Mouse (Mus musculus): ENCODE data around the gene Sfpq.

Gene Sfpq

DNA sequence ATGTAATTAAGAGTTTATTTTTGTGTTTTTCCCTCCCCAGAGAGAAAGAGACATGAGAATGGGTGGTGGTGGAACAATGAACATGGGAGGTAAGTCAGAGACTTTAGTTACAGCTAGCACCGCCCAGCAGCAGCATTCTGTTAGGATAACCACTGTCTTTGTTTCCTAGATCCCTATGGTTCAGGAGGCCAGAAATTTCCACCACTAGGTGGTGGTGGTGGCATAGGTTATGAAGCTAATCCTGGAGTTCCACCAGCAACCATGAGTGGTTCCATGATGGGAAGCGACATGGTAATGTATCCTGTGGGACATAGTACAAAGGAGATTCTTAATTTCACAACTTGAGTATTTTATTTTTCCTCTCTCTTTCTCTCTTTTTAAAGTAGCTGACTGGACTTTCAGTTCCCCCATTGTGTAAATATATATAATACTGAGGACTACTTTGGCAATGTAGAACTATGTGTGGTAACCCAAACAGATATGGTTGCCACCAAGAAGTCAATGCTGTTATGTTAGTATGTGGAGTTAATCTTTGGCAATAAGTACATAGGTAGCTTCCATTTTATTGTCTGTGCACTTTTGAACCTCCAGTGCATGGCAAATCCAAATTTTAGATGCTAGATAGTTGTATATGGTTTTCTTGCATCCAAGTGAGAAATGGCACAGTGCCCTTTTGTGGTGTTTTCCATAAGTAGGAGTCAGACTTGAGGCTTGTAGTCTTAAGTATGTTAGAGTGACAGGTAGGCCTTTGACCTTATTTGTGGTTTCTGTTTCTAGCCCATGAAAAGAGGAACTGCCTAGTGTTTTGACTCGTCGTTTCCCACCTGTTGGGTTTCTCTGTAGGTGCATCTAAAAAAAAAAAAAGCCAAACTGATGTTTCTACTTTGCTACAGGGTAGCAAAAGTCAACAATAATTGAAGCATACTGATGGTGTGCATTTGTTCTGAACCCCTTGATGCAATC is 6.4 kb downstream of the Sfpq start:
- DNase-seq (ENCODE audit: extremely low read depth, low read depth, low spot score) = no peak

DNA sequence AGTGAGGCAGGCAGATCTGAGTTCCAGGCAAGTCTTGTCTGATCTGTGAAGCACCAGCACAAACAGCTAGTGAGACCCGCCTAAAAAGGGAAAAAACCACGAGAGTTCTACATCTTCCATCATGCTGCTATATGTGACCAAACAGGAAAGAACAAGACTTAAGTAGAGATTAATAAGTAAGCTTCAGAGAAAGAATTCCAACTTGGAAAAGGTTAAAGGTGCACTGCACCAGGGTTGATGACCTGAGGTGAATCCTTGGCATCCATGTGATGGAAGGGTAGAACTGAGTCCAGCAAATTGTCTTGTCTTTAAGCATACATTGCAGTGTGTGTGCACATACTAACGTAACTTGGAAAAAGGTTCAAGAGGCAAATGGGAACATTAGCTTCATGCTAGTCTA is 16.0 kb downstream of the Sfpq start:
- DNase-seq (ENCODE audit: extremely low read depth, low read depth, low spot score) = no peak

GRCm38 (mm10) chr4:127037908-127038827 is 17.0 kb downstream of the Sfpq start:
- no peak for DNase-seq (ENCODE audit: extremely low read depth, low read depth, low spot score)

- DNase-seq (ENCODE audit: extremely low read depth, low read depth, low spot score) = no peak
Observed at GRCm38 (mm10) chr4:127038828-127039349, 17.8 kb downstream of the Sfpq start.

GRCm38 (mm10) chr4:127039871-127040483 is 18.9 kb downstream of the Sfpq start:
- no peak for DNase-seq (ENCODE audit: extremely low read depth, low read depth, low spot score)

- DNase-seq (ENCODE audit: extremely low read depth, low read depth, low spot score) = no peak
Observed at GRCm38 (mm10) chr4:127043540-127043939, 22.4 kb downstream of the Sfpq start.

DNA sequence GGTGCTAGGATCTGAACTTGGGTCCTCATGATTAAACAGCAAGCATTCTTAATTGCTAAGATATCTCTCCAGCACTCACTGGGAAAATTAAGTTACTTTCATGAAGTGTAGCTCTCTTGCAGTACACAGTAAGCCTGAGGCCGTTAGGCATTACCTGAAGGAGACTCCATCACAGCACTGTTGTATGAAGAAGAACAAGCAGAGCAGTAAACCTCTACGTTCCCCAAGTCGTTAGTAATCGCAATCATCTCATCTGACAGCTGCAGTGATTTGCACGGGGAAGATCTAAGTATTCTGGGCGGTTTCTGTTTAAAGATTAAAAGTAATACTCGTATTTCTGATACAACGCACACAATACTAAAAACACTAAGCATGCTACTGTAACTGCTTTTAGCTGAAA is 30.0 kb downstream of the Sfpq start:
- no peak for DNase-seq (ENCODE audit: extremely low read depth, low read depth, low spot score)

- no peak for DNase-seq (ENCODE audit: extremely low read depth, low read depth, low spot score)
Observed at GRCm38 (mm10) chr4:127053071-127053470, 31.9 kb downstream of the Sfpq start.

DNA sequence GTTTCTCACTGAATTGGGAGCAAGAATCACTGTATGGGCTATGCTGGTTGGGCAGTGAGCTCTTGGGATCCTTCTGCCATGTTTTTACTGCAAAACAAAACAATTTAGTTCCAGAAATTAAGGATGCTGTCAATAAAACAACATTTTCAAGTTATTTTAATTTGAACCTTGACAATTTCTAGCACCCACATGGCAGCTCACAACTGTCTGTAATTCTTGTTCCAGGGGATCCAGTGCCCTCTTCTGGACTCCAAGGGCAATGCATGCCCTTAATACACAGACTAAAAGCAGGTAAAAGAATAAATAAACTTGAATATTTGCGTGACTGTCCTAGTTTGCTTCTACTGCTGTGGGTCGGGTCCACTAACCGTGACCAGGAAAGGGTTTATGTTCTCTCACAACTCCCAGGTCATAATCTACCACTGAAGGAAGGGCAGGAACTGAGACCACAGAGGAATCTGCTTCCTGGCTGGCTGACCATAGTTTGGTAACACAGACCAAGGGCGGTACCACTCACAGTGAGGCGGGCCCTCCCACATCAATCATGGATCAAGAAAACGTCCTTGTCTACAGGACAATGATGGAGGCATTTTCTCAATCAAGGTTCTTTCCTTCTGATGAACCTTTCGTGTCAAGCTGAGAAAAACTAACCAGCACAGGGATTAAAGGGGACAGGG is 33.5 kb downstream of the Sfpq start:
- DNase-seq (ENCODE audit: extremely low read depth, low read depth, low spot score) = no peak

- DNase-seq (ENCODE audit: extremely low read depth, low read depth, low spot score) = no peak
Observed at GRCm38 (mm10) chr4:127060585-127061290, 39.6 kb downstream of the Sfpq start, which contains the start of gene Zmym1. Gene Zmym1 (minus strand): TSS chr4:127061152.

DNA sequence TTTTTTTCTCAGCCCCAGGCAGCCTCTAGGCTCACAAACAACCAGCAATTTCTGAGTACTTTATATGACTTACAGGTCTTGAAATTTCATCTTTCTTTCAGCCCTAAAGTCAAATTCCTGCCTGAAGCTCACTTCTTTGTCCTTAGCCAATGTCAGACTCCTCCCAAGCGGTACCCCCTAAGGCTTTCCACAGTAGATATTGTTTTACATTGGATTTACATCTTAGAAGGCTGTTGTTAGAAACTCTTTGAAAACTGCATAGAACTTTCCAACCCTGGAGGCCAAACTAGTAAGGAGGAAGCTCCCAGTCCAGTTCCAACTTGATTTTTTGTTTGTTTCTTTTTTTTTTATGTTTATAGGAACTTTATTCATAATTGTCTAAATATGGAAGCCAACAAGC is 42.9 kb downstream of the Sfpq start:
- DNase-seq (ENCODE audit: extremely low read depth, low read depth, low spot score) = no peak

DNA sequence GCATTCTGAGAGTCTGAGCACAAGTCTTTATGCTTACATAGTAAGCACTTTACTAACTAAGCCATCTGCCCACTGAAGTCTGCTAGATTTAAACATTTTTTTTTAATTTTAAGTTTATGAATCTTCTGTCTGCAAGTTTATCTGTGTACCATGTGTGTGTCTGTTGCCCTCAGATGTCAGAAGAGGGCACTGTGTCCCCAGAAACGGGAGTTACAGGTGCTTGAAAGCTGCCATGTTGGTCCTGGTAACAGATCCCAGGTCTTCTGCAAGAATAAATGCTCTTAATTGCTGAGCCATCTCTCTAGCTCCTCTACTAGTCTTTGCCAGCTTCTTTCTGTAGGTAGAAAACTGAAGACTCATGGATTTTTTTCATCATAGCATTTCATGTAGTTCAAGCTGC is 53.8 kb downstream of the Sfpq start:
- no peak for DNase-seq (ENCODE audit: extremely low read depth, low read depth, low spot score)

DNA sequence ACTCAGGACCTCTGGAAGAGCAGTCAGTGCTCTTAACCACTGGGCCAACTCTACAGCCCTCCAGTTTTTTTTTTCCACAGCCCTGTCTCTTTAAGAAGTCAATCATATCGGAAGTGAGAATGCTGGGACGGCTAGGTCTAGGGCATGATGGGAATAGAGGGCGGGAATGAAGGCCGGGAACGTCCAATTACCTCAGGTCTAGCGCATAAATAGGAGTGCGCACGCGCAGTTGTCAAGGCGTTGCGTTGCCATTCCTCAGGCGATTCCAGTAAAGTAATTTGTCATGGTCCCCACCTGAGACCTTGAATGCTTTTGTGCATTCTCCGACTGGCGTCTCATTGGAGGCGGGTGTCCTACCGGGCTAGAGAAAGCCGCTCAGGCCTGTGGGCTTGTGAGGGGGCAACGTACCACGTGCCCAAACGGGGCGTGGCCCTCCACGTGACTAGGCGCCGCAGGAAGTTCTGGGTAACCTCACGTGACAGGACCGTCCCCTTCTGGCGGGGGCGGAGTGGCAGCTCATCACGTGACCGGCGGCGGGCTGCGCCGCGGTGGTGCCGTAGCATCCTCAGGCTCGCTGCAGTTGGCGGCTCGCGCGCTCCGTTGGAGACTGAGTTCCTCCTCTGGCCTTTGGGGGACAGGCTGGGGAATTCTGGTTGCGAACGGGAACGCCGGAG is 55.9 kb downstream of the Sfpq start, which contains the start of gene Zmym6:
Gene Zmym6 (plus strand): TSS at position 509 of the 674 bp plus-strand sequence.
- DNase-seq (ENCODE audit: extremely low read depth, low read depth, low spot score) = peak; percentile 46

DNA sequence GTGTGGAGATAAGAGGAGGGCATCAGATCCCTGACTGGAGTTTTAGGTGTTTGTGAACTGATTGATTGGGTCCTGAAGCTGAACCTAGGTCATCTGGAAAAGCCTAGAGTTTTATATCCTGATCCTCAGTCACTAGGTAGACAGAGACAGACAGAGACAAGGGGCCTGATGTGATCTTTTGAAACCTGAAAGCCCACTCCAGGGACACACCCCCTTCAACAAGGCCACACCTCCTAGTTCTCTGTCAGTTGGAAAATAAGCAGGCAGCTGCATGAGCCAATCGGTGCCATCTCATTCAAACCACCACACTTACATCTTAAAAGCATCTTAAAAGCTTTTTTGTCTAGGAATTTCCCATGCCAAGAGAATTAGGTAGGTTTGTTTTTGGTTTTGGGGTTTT is 59.7 kb downstream of the Sfpq start:
- no peak for DNase-seq (ENCODE audit: extremely low read depth, low read depth, low spot score)

DNA sequence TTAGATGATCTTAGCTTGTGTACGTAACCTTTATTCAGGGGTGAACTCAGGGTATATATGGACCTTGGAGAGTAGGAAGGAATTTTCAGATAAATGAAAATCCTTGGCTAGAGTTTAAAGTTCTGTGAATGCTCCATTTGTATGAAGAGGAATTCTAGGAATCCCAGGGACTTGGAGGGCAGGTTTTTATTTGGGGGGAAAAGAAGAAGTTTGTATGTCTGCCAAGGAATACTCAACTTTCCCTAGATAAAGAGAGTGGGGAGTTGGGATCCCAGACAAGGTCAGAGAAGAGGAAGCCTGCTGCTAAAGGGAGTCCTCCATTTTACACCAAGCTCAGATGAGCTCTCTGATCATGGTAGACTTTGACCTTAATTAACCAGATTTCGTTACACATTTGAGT is 62.0 kb downstream of the Sfpq start:
- DNase-seq (ENCODE audit: extremely low read depth, low read depth, low spot score) = no peak

GRCm38 (mm10) chr4:127085761-127086160 is 64.6 kb downstream of the Sfpq start:
- DNase-seq (ENCODE audit: extremely low read depth, low read depth, low spot score) = peak; percentile 78

Measured in fat pad, adult 2 months (tissue).